Mouse (Mus musculus) heart, adult 2 months (tissue): Measurements from ENCODE around the gene Ndufa13. TPM values are rescaled to one million over a fixed set of nuclear protein-coding genes. Genes with fewer than 3 reads are reported as not detected.

Experiments used
- DNase-seq, 2 experiments: peaks; one replicate each; pipeline ENCODE4 v3.0.0; 2021
- H3K27ac ChIP-seq: fragments of 200-600 bp; 2 replicates; pipeline ENCODE4 v1.8.1; 2022
- H3K27me3 ChIP-seq: fragments of 200-500 bp; 2 replicates; pipeline ENCODE4 v1.6.1; 2012; ENCODE audit warnings: mild to moderate bottlenecking, low read length, inconsistent platforms, mixed read lengths; ENCODE audit not compliant: control insufficient read depth, insufficient read depth
- H3K36me3 ChIP-seq: fragments of 200-500 bp; 2 replicates; pipeline ENCODE4 v1.6.1; 2012; ENCODE audit warnings: low read length, inconsistent platforms; ENCODE audit not compliant: control insufficient read depth, insufficient read depth
- H3K4me1 ChIP-seq: fragments of 200-500 bp; 2 replicates; pipeline ENCODE4 v1.6.1; 2011; ENCODE audit warnings: low read length; ENCODE audit not compliant: control insufficient read depth, insufficient read depth
- H3K4me3 ChIP-seq: fragments of 200-600 bp; 2 replicates; pipeline ENCODE4 v1.8.1; 2022
- H3K79me2 ChIP-seq: fragments of 200-500 bp; replicated peaks from 2 replicates; pipeline ENCODE4 v1.6.1; 2012; ENCODE audit warnings: mild to moderate bottlenecking, inconsistent platforms, low read length, moderate library complexity, mixed read lengths; ENCODE audit not compliant: control insufficient read depth, insufficient read depth
- H3K9ac ChIP-seq: fragments of 200-500 bp; 2 replicates; pipeline ENCODE4 v1.6.1; 2012; ENCODE audit warnings: low read depth, mild to moderate bottlenecking, control low read depth, inconsistent platforms, low read length, mixed read lengths
- CTCF ChIP-seq: fragments of 200-600 bp; IDR thresholded peaks from 2 replicates; pipeline ENCODE4 v1.8.1; 2022; ENCODE audit warnings: antibody characterized with exemption, mild to moderate bottlenecking, moderate library complexity
- EP300 ChIP-seq: fragments of 200-500 bp; IDR thresholded peaks from 2 replicates; pipeline ENCODE4 v1.6.1; 2011; ENCODE audit warnings: low read depth, low read length, control low read depth; ENCODE audit not compliant: insufficient read depth
- POLR2A ChIP-seq: fragments of 200-500 bp; IDR thresholded peaks from 2 replicates; pipeline ENCODE4 v1.6.1; 2011; ENCODE audit warnings: mild to moderate bottlenecking, low read depth, low read length, control low read depth; ENCODE audit not compliant: insufficient read depth
- WGBS: fragments of 180-500 bp; shearing (Covaris S2); methylation state at CpG from one replicate; pipeline ENCODE4 v1.1.7; 2018; 5-methylcytosine and 5-hydroxymethylcytosine counted together
- intact Hi-C: fragments of 180-260 bp; cut with DNase I; formaldehyde crosslinking; loops from one replicate; pipeline ENCODE4 v1.15.1; 2025
- polyA plus RNA-seq: library from polyadenylated mRNA; depleted of rRNA; stranded (reverse); fragments of >200 nt; gene quantifications from 2 replicates; pipeline ENCODE4 v1.2.3, GENCODE M21; 2012
- total RNA-seq, 2 experiments: library from RNA; stranded (reverse); gene quantifications; 2 replicates each; pipeline ENCODE4 v1.2.3; 2021

Gene Ndufa13
- total and polyA plus RNA-seq, 3 experiments: 417 to 492 (median 488) TPM

DNA sequence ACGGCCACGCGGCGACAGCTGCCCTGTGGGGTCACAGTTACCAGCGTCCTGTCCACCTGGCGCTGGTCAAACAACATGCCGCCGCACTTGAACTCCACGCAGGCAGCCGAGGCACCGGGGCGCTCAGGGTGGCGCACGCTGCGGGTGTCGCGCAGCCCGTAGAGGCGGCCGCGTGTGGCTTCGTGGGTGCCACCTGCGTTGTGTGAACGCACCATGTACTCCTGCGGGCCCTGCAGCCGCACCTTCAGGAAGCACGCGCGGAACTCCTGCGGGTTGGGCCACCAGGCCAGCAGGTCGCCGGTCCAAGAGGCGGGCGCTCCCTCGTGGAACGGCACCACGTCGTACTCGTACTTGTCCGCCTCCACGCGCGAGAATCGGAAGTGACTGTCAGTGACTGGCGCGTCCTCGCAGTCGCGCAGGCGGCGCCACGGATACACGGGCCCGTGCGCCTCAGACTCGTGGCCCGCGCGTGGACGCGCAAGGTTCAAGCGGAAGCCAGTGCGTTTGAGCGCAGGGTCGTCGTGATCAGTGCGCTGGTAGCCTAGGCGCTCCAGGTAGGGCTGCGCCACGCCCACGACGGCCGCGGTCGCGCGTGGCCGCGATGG is 21.0 kb downstream of the Ndufa13 start:
- Histone ChIP-seq H3K27me3 (peaks cover 33% of the 10 kb centered on the region), H3K79me2 (no peaks in the 10 kb centered on the region), H3K27ac (no peak overlapping the region), H3K9ac (no peak overlapping the region), H3K4me3 (no peak overlapping the region), H3K4me1 (no peaks in the 10 kb centered on the region), H3K36me3 (no peaks in the 10 kb centered on the region)
- 22% methylated on average over 79 of the region's 79 CpGs for WGBS
- intact Hi-C loops: no loop called here
- no peak for TF ChIP-seq EP300
- no peak for TF ChIP-seq CTCF
- DNase-seq: no peak

DNA sequence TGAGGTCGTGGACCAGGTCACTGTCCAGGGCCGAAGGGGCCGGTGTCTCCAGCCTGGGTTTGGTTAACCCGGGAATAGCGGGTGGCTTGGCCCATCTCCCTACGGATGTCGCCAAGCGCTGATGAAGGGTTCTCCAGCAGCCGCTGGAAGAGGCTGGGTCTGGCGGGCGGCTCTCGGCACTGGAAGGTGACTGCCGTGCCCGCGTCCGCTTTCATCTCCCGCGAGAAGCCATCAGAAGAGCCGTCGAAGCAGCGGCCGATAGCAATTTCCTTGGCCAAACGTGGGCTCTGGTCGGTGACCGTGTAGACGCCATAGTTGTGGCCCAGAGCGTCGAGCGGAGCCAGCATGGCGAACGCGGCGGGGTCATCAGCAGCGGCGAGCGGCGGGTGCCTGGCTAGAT is 21.5 kb downstream of the Ndufa13 start:
- Histone ChIP-seq H3K9ac (no peak overlapping the region), H3K27me3 (peaks cover 28% of the 10 kb centered on the region), H3K36me3 (no peaks in the 10 kb centered on the region), H3K79me2 (no peaks in the 10 kb centered on the region), H3K4me1 (no peaks in the 10 kb centered on the region), H3K27ac (no peak overlapping the region), H3K4me3 (no peak overlapping the region)
- no peak for TF ChIP-seq CTCF
- TF ChIP-seq POLR2A: no peak
- TF ChIP-seq EP300: no peak
- WGBS: 16% methylated on average over 37 of the region's 37 CpGs
- DNase-seq: no peak
- intact Hi-C loops: no loop called here

DNA sequence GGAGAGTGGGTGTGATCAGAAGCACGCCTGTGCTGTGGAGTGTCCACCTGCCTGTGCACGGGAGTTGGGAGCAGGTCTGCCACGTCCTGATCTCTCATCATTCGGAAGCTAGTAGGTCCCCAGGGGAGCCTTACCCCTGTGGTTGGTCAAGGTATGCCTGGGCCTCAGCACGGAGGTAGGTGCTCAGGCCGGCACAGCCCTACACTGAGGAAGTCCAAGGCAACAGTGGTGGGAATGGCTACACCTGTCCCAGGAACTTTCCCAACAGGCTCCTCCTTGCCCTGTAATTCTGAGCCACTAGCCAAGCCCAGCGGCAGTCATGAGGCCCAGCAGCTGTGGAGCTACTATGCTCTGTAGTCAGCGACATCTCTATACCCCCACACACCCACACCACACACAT is 22.7 kb downstream of the Ndufa13 start:
- intact Hi-C loops: no loop called here
- WGBS: 71% methylated on average over 8 of the region's 8 CpGs
- no peak for TF ChIP-seq CTCF
- TF ChIP-seq EP300: no peak
- TF ChIP-seq POLR2A: no peak

DNA sequence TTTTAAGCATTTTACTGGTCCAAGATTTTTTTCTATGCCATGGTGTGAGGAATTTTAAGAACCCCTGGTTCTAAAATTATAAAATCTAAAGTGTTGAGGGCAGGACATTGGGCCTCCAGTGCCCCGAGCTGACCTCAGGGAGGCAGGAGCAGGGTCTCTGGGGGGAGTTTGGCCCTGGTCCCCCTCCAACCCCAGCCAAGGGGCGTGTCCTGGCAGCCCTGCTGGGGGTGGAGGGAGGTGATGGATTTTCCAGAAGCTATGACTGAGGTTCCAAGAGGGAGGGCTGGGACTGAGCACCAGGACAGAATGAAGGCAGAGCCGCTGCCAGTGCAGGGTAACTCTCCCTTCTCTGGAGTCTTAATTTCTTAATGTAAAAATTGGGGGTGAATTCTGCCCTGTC is 24.4 kb downstream of the Ndufa13 start:
- intact Hi-C loops: no loop called here
- H3K4me3 ChIP-seq: no peak overlapping the region
- 41% methylated on average over 3 of the region's 3 CpGs for WGBS
- no peaks in the 10 kb centered on the region for H3K79me2 ChIP-seq
- H3K4me1 ChIP-seq: no peaks in the 10 kb centered on the region
- no peak for TF ChIP-seq EP300
- no peak for TF ChIP-seq POLR2A
- TF ChIP-seq CTCF: no peak
- H3K36me3 ChIP-seq: no peaks in the 10 kb centered on the region
- DNase-seq: no peak
- no peak overlapping the region for H3K27ac ChIP-seq
- H3K9ac ChIP-seq: no peak overlapping the region
- peaks cover 23% of the 10 kb centered on the region for H3K27me3 ChIP-seq

More for the DNA sequence above, 22.7 kb downstream of the Ndufa13 start:
- no peak overlapping the region for H3K4me3 ChIP-seq
- H3K4me1 ChIP-seq: no peaks in the 10 kb centered on the region
- H3K79me2 ChIP-seq: no peaks in the 10 kb centered on the region
- no peak for DNase-seq
- peaks cover 28% of the 10 kb centered on the region for H3K27me3 ChIP-seq
- H3K9ac ChIP-seq: no peak overlapping the region
- H3K27ac ChIP-seq: no peak overlapping the region
- no peaks in the 10 kb centered on the region for H3K36me3 ChIP-seq

DNA sequence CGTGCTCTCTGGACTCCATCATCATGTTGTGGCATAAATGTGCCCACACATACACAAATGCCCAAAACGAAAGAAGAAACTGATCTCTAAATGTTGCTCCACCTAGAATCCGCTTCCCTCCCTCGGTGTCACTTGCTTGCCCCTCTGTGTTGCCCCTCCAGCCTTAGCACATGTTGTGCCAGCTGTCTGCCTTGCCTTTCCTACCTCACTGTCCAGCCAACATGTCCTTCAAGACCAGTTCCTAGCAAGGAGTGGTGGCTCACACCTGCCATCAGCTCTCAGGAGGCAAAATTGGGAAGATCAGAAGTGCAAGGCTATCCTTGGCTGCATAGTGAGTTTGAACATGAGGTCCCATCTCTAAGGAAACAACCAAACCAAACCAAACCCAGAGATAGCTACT is 25.0 kb downstream of the Ndufa13 start:
- no peak overlapping the region for H3K27ac ChIP-seq
- no peaks in the 10 kb centered on the region for H3K36me3 ChIP-seq
- no peaks in the 10 kb centered on the region for H3K79me2 ChIP-seq
- TF ChIP-seq CTCF: no peak
- TF ChIP-seq EP300: no peak
- TF ChIP-seq POLR2A: no peak
- H3K9ac ChIP-seq: no peak overlapping the region
- H3K27me3 ChIP-seq: peaks cover 17% of the 10 kb centered on the region
- no peak overlapping the region for H3K4me3 ChIP-seq
- intact Hi-C loops: no loop called here
- DNase-seq: no peak
- H3K4me1 ChIP-seq: no peaks in the 10 kb centered on the region
- WGBS: 90% methylated on average over 4 of the region's 4 CpGs

DNA sequence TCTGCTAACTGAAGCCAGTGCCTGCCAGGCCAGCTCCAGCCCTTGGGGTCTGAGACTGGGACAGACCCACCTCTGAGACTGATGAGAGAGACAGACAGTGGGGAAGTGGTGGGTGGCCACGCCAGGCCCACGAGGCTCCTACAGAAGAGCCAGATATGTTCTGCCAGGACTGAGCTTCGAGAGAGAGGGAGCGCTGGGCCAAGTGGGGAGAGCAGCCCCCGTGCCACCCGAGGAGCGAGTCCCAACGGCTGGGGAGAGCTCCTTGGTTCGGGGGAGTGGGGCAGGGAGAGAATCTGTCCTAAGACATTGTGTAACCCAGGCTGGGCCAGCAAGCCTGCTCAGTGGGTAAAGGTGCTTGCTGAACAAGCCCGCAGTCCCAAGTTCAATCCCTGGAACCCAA is 25.4 kb downstream of the Ndufa13 start:
- no peaks in the 10 kb centered on the region for H3K79me2 ChIP-seq
- DNase-seq: no peak
- no peaks in the 10 kb centered on the region for H3K4me1 ChIP-seq
- WGBS: 79% methylated on average over 10 of the region's 10 CpGs
- intact Hi-C loops: no loop called here
- H3K27me3 ChIP-seq: peaks cover 13% of the 10 kb centered on the region
- no peak overlapping the region for H3K4me3 ChIP-seq
- H3K9ac ChIP-seq: no peak overlapping the region
- H3K27ac ChIP-seq: no peak overlapping the region
- no peak for TF ChIP-seq POLR2A
- no peak for TF ChIP-seq CTCF
- TF ChIP-seq EP300: no peak
- H3K36me3 ChIP-seq: no peaks in the 10 kb centered on the region
